Mouse (Mus musculus) left cerebral cortex, adult 8-10 months (tissue): ENCODE measurements around the gene Ndufs1. TPM values are rescaled to one million over a fixed set of nuclear protein-coding genes. Genes with fewer than 3 reads are reported as not detected.
"Not testable (repeated sequence)": the region's sequence is repeated elsewhere in the genome, so short reads cannot be mapped to it uniquely, and the experiment has no call there.

Experiments
- DNase-seq, 2 experiments: peaks; one replicate each; pipeline ENCODE4 v3.0.0; 2022; ENCODE audit warnings: low spot score in 2 of 2
- total RNA-seq, 4 experiments: library from RNA; stranded (reverse); gene quantifications; 2 replicates each; pipeline ENCODE4 v1.2.4; 2022

The Ndufs1 gene
- total RNA-seq, 4 experiments from 2014 or later: 160 to 177 (median 163) TPM

DNA sequence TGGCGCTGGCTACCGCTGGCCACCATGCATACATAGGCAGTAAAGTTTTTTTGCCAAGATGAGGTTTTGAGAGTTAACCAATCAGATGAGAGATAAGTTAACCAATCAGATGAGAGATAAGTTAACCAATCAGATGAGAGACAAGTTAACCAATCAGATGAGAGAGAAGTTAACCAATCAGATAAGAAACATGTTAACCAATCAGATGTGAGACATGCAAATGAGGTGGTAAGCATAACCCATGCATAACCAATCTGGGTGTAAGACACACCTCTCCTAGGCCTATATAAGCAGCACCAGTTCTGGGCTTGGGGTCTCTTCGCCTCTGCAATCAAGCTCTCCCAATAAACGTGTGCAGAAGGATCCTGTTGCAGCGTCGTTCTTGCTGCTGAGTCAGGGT is 8.8 kb upstream of the Ndufs1 start:
- not testable (repeated sequence) for DNase-seq

DNA sequence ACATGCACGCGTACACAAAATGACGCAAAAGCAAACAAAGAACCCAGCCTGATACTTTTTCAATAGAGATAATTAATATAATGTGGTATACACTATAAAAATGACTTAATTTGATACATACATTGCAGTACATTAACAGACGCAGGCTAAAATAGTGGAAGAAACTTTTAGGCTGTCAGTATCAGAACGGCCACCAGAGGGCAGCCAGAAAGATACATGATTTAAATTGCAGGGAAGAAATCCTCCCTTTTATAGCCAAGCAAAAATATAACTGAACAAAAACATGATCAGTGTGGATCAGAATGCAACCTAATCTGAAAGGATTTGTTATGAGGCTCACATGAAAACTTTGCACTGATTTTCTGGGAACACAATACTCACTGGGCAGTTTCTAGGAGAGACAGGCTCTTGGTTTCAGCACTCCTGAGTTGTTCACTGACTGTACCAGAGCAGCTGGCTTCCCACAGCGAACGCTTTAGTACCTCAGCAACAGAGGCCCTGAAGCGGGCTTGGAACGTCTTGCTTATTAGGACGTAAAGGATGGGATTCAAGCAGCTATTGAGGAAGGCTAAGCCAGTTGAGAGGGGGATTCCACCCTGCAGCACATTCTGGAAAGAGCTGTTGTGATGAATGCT is 6.1 kb upstream of the Ndufs1 start:
- DNase-seq: peak in 1 of 2 experiments; percentile 34

DNA sequence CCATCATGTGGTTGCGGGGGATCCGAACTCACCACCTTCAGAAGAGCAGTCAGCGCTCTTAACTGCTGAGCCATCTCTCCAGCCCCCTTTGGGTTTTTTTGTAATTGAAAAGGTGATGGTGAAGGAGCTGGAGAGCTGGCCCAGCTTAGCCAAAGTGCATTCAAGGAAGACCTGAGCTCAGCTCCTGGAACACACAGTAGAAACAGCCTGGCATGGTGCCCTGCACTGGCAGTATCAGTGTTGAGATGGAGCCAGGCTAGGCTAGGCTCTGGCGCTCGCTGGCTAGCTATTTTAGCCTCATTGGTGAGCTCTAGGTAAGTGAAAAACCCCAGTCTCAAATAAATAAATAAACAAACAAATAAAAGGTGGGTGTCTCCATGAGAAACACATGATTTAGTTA is 5.6 kb upstream of the Ndufs1 start:
- no peak for DNase-seq

DNA sequence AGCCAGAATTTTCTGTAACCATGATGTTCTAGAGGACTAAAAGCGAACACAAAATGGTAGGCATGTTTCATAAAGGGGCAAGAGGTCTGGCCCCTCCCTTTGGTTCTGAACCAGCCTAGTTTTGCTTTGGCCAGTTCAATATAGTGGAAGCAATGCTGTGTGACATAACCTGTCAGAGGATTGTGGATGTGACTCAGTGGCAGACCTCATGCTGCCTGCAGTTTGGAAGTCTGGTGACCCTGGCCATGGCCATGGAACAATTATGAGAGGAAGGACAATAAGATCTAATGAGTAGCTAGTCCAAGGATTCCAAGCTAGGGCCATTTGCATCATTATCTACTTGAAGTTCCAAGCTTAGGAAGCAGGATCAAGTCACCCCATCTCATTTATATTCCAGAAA is 4.8 kb upstream of the Ndufs1 start:
- no peak for DNase-seq

DNA sequence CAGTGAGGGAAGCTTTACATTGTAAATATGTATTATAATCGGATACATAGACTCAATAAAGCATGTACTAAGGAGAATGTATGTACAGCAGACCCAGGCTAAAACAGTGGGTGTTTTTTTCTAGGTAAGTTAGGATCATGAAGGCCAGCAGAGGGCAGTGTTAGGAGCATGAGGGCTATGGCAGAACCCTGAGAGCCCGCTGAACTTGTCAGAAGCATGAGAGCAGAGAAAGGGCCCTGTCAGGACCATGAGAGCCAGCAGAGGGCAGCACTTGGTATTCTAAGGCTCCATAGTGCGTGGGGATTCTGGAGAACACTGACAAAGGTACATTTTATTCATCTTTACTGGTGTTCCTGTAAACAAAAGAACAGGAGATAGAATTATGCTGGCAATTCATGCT is 4.4 kb upstream of the Ndufs1 start:
- peak; percentile 72 to 86 for DNase-seq

DNA sequence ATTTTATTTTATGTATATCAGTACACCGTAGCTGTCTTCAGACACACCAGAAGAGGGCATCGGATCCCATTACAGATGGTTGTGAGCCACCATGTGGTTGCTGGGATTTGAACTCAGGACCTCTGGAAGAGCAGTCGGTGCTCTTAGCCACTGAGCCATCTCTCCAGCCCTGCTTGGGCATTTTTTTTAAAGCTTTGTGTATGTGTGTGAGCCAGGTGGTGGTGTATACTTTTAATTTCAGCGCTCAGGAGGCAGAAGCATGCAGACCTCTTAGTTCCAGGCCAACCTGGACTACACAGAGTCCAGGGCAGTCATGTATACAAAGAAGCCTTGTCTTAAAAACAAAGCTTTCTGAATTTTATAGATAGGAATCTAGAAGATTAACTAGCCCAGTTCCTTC is 3.9 kb upstream of the Ndufs1 start:
- DNase-seq: not testable (repeated sequence)

DNA sequence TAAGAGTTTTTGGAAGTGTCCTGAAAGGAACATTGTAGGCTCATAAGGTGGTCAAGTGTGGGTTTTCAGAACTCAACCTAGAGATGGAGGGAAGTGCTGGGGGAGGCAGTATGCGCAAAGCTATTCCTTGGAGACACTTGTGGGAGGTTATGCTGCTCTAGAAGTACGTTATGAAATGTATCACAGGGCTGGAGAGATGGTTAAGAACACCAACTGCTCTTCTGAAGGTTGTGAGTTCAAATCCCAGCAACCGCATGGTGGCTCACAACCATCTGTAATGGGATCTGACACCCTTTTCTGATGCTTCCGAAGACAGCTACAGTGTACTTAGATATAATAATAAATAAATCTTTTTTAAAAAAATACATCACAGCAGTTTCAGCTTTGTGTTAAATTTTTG is 3.5 kb upstream of the Ndufs1 start:
- DNase-seq: no peak

DNA sequence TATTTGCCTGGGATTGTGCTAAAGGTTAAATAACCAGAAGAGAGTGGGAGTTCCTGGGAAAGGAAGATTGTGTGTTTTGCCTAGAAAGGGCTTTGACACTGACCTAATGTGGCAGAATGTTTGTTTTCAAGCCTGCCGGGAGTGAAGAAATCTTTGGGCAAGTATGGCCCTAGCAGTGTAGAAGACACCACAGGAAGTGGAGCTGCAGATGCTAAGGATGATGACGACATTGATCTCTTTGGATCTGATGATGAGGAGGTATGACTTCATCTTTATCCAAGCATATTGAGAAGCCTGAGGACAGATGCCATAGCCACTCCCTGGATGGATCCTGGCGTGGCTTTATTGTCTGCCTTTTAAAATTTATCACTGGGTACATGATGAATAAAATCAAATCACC is 1.7 kb upstream of the Ndufs1 start:
- no peak for DNase-seq

DNA sequence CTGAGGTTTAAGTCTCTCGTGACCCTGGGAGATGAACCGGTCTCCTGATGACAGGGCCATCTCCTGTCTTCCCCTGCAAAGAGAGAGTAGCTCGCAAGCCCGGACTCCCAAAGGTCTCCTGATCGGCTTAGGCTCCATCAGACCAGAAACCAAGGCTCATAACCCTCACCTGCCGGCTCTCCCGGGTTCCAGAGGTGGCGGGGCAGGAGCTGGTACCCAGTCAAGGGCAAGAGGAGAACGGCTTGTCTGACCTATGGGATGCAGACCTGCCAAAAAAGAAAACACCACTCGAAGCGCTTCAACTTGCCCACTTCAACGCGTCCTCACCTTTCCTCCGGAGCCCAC is 402 bp downstream of the Ndufs1 start:
- no peak for DNase-seq

DNA sequence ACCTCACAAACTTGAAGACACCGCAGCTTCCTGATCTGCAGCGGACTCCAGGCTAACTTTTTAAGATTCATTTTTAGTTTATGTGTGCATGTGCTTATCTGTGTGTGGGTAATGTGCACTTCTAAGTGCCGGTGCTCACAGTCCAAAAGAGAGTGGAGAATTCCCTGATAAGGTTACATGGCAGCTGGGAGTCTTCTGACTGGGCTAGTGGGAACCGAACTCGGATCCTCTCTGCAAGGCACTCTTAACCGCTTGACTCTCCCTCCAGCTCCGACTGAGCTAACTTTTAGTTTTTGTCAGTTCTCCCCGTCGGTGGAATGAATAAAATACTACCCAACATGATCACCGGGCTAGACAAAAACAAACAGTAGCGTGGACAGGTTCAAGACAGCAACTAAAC is 780 bp downstream of the Ndufs1 start:
- no peak for DNase-seq

DNA sequence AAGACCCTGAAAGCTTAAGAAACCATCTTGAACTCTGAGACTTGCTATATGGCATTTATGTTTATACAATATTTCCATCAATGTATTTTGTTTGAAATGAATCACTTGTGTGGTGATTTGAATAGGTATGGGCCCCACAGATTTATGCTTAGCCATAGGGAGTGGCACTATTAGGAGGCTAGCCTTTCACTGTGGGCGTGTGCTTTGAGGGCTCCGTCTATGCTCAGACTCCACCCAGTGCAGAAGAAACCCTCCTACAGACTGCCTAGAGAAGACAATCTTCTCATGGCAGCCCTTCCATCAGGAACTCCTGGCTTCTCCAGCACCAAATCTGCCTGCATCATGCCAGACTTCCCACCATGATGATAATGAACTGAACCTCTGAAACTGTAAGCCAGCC is 8.0 kb downstream of the Ndufs1 start:
- DNase-seq: no peak

DNA sequence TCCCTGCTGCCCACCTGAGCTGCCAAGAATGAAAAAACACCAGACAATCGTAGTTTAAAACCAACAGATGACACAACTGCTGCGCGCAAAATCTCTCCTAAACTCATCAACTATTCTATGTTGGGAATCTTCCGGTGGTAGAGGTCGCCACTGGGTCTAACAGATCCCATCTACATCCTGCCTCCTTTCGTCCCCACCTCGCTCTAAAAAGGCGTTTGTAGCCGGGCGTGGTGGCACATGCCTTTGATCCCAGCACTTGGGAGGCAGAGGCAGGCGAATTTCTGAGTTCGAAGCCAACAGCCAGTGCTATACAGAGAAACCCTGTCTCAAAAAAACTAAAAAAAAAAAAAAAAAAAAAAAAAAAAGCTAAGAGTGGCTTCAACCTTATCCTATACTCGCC is 36.4 kb downstream of the Ndufs1 start:
- DNase-seq: no peak

DNA sequence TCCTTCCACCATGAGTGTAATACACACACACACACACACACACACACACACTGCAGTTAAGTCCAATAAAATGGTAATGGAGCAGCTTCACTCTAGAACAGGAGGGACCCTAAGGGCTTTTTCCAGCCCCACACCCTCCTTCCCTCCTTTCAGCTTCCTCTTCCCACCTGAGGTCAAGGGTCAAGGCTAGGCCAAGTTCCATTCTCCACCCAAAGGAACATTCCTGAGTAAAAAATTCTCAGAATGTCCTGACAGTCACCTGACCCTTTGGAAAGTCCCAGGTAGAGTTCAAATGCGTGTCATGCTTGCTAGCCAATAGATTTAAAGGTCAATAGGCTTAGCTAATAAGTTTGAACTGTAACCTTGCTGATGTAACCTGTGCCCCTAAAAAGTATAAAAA is 38.0 kb downstream of the Ndufs1 start:
- DNase-seq: not testable (repeated sequence)

DNA sequence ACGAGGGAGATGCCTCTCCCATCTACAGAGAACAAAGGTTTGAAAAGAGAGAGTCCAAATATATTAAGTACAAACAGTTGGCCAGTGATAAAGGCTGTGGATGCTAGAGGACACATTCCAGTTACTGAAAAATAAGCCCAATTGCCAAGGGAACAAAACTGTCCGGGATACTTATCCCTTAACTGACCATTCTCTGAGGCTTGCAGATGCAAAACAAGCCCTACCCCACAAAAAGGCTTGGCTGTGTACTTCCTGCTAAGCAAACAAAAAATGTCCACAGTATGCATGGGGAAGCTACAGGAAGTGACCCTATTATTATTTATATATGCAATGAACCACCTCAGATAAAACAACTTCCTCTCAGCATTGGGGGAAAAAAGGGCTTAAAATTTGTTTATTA is 38.7 kb downstream of the Ndufs1 start:
- no peak for DNase-seq

DNA sequence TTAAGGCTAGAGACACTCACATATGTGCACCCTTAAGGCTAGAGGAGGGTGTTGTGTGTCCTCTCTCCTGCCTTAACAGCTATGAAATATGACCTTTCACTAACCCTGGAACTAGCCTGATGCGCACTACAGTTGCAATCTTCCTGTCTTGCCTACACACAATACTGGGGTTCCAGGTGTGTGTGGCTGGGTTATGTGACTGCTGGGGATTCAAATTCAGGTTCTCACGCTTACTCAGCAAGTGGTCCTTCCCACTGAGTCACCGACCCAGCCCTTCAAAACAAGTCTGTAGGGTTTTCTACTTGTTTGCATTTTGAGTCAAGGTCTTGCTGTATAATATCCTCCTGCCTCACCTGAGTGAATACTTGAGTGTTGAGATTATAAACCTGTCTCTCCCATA is 42.1 kb downstream of the Ndufs1 start:
- no peak for DNase-seq

DNA sequence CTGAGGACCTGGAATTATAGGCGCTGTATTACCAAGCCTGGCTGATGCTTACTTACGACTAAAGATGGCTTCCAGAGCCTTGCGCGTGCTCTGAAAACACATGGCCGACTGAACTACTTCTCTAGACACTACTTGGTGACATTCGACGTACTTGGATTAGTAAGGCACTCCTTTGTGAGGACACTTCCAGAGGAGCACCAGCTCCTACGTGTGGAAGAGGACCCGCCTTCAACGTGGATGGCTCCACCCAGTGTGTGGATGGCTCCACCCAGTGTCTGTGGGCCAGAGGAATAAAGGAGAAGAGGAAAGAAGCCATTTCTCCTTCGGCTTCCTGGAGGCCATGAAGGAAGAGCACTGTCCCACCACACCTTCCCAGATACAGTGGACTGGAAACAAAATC is 44.9 kb downstream of the Ndufs1 start:
- no peak for DNase-seq

DNA sequence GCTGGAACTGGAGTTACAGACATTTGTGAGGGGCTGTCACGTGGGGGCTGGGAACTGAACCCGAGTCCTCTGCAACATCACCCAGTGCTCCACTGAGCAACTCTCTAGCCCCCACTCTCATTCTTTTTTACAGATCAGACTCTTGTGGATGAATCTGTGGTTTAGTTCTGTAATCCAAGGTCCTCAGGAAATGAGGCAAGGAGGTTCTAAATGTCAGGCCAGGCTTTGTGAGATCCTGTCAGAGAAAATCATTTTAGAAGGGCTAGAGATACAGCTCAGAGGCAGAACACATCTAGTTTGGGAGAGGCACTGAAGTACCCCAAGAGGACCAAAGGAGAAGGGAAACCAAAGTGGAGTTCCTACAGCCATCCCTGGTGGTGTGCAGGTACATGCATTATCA is 45.8 kb downstream of the Ndufs1 start:
- DNase-seq: no peak

DNA sequence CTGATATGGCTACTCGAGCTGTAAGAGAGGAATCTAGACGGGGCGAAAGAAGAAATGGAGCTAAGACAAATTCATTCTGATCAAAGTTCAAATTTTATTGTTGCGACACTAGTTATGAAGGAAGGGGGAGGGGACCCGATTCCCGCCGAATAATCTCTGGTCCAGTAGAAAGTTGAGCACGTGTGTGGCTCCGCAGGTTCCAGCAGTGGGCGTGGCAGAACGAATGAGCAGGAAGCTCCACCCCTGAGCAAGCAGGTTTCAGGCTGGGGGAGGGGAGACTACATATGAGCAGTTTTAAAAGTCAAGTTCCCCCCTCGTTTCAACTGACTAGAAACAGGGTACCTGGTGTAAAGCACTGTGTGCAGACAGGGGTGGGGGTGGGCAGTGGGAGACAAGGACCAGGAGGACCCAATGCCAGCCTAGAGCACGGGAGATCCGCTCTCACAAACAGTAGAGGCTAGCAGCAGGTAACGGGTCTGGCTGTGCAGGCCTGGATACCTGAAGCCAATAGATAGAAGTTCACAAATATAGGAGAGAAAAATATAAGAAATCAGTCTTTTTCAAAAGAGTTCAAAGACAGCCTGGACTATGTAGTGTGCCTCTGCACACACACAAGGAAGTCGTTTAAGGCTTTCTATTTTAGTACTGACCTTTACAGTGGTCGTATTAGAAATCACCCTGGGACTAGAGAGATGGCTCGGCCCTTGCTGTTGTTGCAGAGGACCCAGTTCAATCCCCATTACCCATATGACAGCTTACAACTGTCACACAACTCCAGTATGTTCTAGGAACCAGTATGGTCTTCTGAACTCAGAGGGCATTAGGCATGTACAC is 46.6 kb downstream of the Ndufs1 start:
- no peak for DNase-seq

DNA sequence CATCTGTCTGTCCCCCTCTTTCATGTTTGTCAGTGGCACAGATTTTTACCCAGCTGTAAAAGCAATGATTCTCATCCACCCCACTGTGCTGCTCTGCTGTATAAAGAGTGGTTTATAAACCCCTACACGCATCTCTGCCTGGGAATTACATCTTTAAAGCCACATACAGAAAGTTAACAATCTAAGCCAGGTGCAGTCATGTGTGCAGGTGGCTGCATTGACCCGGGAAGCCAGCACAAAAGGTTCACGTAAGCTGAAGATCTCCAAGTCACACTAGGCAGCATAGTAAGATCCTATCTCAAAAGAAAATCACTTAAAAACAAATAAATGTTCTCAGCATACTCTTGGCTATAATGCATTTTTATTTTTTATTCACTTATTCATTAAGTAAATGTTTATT is 47.4 kb downstream of the Ndufs1 start:
- no peak for DNase-seq

DNA sequence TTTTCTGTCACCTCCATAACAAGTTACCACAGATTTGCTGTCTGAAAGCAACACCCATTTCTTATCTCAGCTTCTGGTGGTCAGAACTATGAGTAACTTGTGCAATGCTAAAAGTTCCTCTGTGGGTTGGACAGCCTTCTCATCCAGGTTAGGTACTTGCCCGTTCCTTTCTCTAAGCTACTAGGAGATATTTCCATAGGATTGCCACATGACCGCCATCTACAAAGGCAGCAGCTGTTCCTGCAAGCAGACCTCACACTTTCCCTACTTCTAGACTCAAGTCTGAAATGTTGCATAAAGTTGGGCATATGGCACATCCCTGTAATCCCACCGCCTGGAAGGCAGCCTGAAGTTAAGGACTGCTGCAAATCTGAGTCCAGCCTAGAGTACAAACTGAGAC is 50.4 kb downstream of the Ndufs1 start:
- DNase-seq: no peak

DNA sequence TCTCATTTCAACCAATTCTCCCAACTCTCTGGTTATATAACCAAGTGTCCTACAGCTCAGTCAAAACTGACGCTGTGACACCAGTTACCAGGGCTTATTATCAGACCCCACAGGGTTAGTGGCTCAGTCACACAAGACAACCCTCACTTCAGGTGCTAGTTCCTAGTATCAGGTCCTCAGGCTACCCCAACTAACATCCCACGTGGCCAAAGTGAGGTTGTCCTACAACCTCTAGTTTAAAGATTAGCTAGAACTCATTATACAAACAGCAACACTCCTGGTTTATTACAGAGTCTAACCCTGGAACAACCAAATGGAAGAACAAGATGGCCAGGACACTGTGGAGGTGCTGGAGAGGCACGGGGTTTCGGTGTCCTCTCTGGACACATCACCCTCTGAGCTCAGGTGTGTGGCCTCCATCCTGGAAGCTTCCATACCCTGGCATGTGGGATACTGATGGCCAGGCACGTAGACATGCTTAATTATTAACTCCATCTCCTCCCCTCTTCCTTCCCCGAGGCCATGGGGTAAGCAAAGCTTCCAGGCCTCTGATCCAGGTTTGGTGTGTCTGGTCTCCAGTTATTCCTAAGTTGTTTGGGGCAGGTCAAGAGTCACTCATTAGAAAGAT is 52.7 kb downstream of the Ndufs1 start:
- DNase-seq: no peak

DNA sequence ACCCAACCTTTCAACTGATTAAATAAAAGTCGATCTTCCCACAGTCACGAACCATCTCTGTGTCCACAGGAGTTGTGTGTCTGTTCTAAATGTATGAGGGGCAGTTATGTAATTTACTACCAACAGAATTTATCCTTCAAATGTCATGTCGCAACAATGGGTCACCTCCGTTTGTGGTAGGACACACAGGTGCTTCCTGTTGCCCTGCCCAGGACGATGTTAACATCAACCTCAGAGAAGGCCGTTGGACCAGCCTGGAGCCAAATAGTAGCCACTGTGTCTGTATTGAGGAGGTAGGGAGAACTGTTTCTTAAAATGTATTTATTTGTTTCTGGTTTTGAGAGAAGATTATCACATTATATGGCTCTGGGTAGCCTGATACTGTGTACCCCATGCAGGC is 54.6 kb downstream of the Ndufs1 start:
- DNase-seq: no peak

DNA sequence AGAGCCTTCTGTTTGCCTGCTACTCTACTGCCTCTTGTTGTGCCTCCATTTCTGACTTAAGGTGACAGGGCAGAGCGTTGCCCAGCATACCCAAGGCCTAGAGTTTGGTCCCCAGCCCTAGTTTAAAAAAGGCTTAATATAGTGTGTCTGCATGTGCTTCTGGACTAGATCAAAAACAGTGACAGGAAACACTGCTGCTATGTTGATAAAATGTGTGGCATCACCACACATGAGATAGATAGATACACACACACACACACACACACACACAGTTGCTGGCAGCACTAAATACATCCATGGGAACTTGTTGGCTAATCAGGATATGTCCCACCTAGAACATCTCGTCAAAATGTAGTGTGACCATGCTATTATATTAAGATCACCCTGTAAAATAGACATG is 56.3 kb downstream of the Ndufs1 start:
- DNase-seq: no peak
